Mouse (Mus musculus) bone marrow macrophage, adult 2 months (primary cell): Measurements from ENCODE around the gene Adamtsl1. TPM values are rescaled to one million over a fixed set of nuclear protein-coding genes. Genes with fewer than 3 reads are reported as not detected.

Experiments
- H3K27ac ChIP-seq: 2 replicates; pipeline ENCODE4 v1.5.1; 2012; ENCODE audit warnings: low read depth, low read length; ENCODE audit not compliant: insufficient read depth
- H3K4me1 ChIP-seq: 2 replicates; pipeline ENCODE4 v1.6.1; 2012; ENCODE audit warnings: low read length; ENCODE audit not compliant: control insufficient read depth, insufficient read depth
- H3K4me3 ChIP-seq: 2 replicates; pipeline ENCODE4 v1.5.1; 2012; ENCODE audit warnings: mild to moderate bottlenecking, low read length, moderate library complexity; ENCODE audit not compliant: insufficient read depth
- CTCF ChIP-seq: IDR thresholded peaks from 2 replicates; pipeline ENCODE4 v1.5.1; 2012; ENCODE audit warnings: low read depth, mild to moderate bottlenecking, low read length, moderate library complexity
- POLR2A ChIP-seq: IDR thresholded peaks from 2 replicates; pipeline ENCODE4 v1.6.1; 2012; ENCODE audit warnings: mild to moderate bottlenecking, low read depth, low read length, borderline replicate concordance
- polyA plus RNA-seq: library from polyadenylated mRNA; stranded (reverse); fragments of >200 nt; gene quantifications from 2 replicates; pipeline ENCODE4 v1.2.4, GENCODE M21; 2012; ENCODE audit not compliant: missing spikeins, insufficient read depth, insufficient read length

Gene Adamtsl1
- polyA plus RNA-seq, 1 experiment, result not detected

DNA sequence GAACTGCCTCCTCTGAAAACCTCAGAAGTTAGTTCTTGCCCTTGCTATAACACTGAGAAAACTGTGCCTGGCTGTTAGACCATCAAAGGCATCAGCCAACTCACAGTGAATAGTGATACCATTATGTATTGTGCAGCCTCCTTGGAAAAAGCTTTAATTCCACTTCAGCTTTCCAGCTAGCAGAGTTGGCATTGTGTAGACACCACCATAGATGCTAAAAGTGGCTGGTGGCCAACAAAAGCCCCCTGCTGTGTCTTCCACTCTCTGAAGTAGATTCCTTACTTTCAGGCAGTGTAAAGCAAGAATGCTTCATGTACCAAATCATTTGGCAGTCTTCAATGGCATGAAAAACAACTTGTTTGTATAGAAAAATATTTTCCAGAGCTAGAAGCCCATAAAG is 323.1 kb downstream of the Adamtsl1 start:
- H3K4me1 ChIP-seq, result no peaks in the 10 kb centered on the region
- H3K27ac ChIP-seq, result no peak overlapping the region
- H3K4me3 ChIP-seq, result no peak overlapping the region
- TF ChIP-seq CTCF (no peak), POLR2A (no peak)

GRCm38 (mm10) chr4:85837532-85837965 is 323.6 kb downstream of the Adamtsl1 start:
- H3K27ac ChIP-seq, result no peak overlapping the region
- no peak overlapping the region for H3K4me3 ChIP-seq
- TF ChIP-seq POLR2A, result no peak
- no peak for TF ChIP-seq CTCF
- H3K4me1 ChIP-seq, result no peaks in the 10 kb centered on the region

GRCm38 (mm10) chr4:85838031-85838430 is 324.1 kb downstream of the Adamtsl1 start:
- TF ChIP-seq CTCF (no peak), POLR2A (no peak)
- Histone ChIP-seq H3K27ac (no peak overlapping the region), H3K4me3 (no peak overlapping the region), H3K4me1 (no peaks in the 10 kb centered on the region)

GRCm38 (mm10) chr4:85842113-85842512 is 328.1 kb downstream of the Adamtsl1 start:
- no peak overlapping the region for H3K27ac ChIP-seq
- H3K4me1 ChIP-seq, result no peaks in the 10 kb centered on the region
- no peak for TF ChIP-seq CTCF
- no peak for TF ChIP-seq POLR2A
- no peak overlapping the region for H3K4me3 ChIP-seq

GRCm38 (mm10) chr4:85844381-85844780 is 330.4 kb downstream of the Adamtsl1 start:
- no peak overlapping the region for H3K27ac ChIP-seq
- H3K4me1 ChIP-seq, result no peaks in the 10 kb centered on the region
- H3K4me3 ChIP-seq, result no peak overlapping the region
- no peak for TF ChIP-seq CTCF
- no peak for TF ChIP-seq POLR2A

GRCm38 (mm10) chr4:85845931-85846330 is 332.0 kb downstream of the Adamtsl1 start:
- no peak for TF ChIP-seq POLR2A
- no peak for TF ChIP-seq CTCF
- Histone ChIP-seq H3K4me3 (no peak overlapping the region), H3K27ac (no peak overlapping the region), H3K4me1 (no peaks in the 10 kb centered on the region)

- no peak for TF ChIP-seq CTCF
- TF ChIP-seq POLR2A, result no peak
- no peak overlapping the region for H3K27ac ChIP-seq
- no peaks in the 10 kb centered on the region for H3K4me1 ChIP-seq
- no peak overlapping the region for H3K4me3 ChIP-seq
Measured at GRCm38 (mm10) chr4:85853401-85853800, 339.4 kb downstream of the Adamtsl1 start.

GRCm38 (mm10) chr4:85854507-85854906 is 340.5 kb downstream of the Adamtsl1 start:
- TF ChIP-seq CTCF (no peak), POLR2A (no peak)
- H3K27ac ChIP-seq, result no peak overlapping the region

GRCm38 (mm10) chr4:85879376-85879775 is 365.4 kb downstream of the Adamtsl1 start:
- no peak overlapping the region for H3K27ac ChIP-seq
- TF ChIP-seq CTCF (no peak), POLR2A (no peak)
- H3K4me1 ChIP-seq, result no peaks in the 10 kb centered on the region
- no peak overlapping the region for H3K4me3 ChIP-seq

More at GRCm38 (mm10) chr4:85854507-85854906, 340.5 kb downstream of the Adamtsl1 start:
- H3K4me3 ChIP-seq, result no peak overlapping the region
- H3K4me1 ChIP-seq, result no peaks in the 10 kb centered on the region

DNA sequence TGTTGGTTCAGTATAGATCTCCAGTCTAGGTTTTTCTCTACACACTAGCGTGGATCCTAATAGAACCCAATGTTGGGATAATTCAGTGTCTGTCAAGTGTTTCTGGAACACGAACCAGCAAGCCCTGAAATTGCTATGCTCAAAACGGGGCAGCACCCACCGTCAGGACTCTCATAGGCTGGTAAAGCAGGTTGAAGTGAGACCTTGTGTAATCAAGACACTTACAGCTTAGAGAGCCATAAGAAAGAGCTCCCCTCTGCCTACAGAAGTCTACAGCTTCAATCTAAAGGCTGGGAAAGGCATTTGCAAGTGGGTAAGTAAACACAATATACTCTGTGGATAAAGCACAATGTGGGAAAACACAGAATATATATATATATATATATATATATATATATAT is 367.3 kb downstream of the Adamtsl1 start:
- no peaks in the 10 kb centered on the region for H3K4me1 ChIP-seq
- H3K27ac ChIP-seq, result no peak overlapping the region
- TF ChIP-seq POLR2A (no peak), CTCF (no peak)
- H3K4me3 ChIP-seq, result no peak overlapping the region

DNA sequence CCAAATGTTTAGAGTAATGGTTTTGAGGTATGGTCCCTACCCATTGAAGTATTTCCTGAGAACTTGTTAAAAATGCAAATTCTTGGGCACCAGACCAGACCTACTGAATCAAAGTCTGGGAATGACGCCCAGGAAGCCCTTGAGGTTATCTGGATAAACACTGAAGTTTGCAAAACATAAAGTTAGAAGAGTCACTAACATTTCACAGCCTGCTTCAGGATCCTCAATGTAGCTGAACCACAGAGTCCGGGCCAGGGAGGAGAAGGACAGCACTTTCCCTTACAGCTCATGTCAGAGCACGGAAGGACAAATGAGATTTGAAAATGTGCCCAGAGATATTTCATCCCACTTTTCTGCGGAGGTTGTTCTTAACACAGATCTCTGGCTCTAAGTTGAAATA is 370.1 kb downstream of the Adamtsl1 start:
- Histone ChIP-seq H3K4me1 (no peaks in the 10 kb centered on the region), H3K27ac (no peak overlapping the region), H3K4me3 (no peak overlapping the region)
- TF ChIP-seq CTCF, result no peak
- TF ChIP-seq POLR2A, result no peak
